Mouse (Mus musculus) embryonic fibroblast, embryonic 13.5 days (primary cell): ENCODE results near the gene Hspb6.

Experiments
- CTCF ChIP-seq: IDR thresholded peaks from 2 replicates; pipeline ENCODE4 v1.5.1; 2011; ENCODE audit warnings: mild to moderate bottlenecking, control low read depth, low read length, moderate library complexity, borderline replicate concordance; ENCODE audit not compliant: insufficient read depth
- POLR2A ChIP-seq: IDR thresholded peaks from 2 replicates; pipeline ENCODE4 v1.6.1; 2011; ENCODE audit warnings: low read depth, mild to moderate bottlenecking, control low read depth, low read length, moderate library complexity

DNA sequence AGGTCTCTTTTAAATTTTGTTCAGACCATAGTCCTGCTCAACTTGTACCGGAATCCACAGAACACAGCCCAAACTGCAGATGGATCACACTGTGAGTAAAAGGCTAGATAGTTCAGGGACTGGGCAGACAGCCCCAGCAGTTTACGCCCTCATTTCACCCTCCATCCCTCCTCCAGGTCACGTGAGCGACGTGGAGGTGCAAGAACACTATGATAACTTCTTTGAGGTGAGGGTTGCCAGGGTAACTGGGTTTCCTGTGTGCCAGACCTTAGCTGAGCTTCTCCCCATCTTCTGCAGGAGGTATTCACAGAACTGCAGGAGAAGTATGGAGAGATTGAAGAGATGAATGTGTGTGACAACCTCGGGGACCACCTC lies 11.9 kb downstream of the Hspb6 start:
- TF ChIP-seq POLR2A, result no peak
- TF ChIP-seq CTCF, result no peak
